In genomic region chr8:70598722-70599121, GRCm38 (mm10) we compare ENCODE assay signal across 9 mouse cellular contexts. TPM values are rescaled to one million over a fixed set of nuclear protein-coding genes. Genes with fewer than 3 reads are reported as not detected.
DNase-seq lines count a peak whose midpoint lies in the region; ATAC-seq lines count a peak whose summit lies in the region.
"Had no signal": no experiment of that assay in that cellular context is flagged by ENCODE, and none has a peak within 500 bp of the region (broad histone marks: within the 10 kb centered on the region; RNA-seq: fewer than 3 reads in every experiment).

No protein-coding gene starts in this region.

- H3K4me3 ChIP-seq in megakaryocyte, embryonic 14.5 days (replicated peaks): peak overlapping the region; percentile 18
- peak overlapping the region; percentile 54 for H3K4me3 ChIP-seq in limb, embryonic 10.5 days
- peak overlapping the region; percentile 46 for H3K4me3 ChIP-seq in stomach, embryonic 15.5 days (replicated peaks)

- ATAC-seq in frontal cortex, adult (ENCODE audit: low TSS enrichment): peak; percentile 1; the same call in 1 of the 2 replicates
- ATAC-seq in megakaryocyte, adult 5-6 weeks (ENCODE audit: poor library complexity, severe bottlenecking): no peak
- ATAC-seq in stomach, embryonic 15.5 days (ENCODE audit: insufficient read depth, low FRiP score, low read depth): no peak

- peaks cover 6% of the 10 kb centered on the region for H3K9me3 ChIP-seq in megakaryocyte, embryonic 14.5 days
- H3K9me3 ChIP-seq in limb, embryonic 10.5 days (replicated peaks): peaks cover 2% of the 10 kb centered on the region
- no peaks in the 10 kb centered on the region for H3K9me3 ChIP-seq in stomach, embryonic 15.5 days

- H3K27ac ChIP-seq in limb, embryonic 10.5 days: peak overlapping the region; percentile 88
- 0 out of 2 replicates have a peak overlapping the region, but pooled peaks have one; percentile 22 for H3K27ac ChIP-seq in stomach, embryonic 15.5 days

- peak overlapping the region; percentile 78 for H3K4me2 ChIP-seq in stomach, embryonic 15.5 days

- no peak overlapping the region for H3K9ac ChIP-seq in stomach, embryonic 15.5 days

- DNase-seq in frontal cortex, postnatal 36 days (ENCODE audit: low spot score in 2 of 2): no peak
- DNase-seq in limb, embryonic 10.5 days (ENCODE audit: low spot score): peak; percentile 71
- DNase-seq in cerebellum, postnatal 10 days: no peak
- DNase-seq in right cerebral cortex, postnatal 36 days (ENCODE audit: low spot score in 2 of 2): no peak

- H3K4me1 ChIP-seq in megakaryocyte, embryonic 14.5 days: peaks cover 83% of the 10 kb centered on the region
- peaks cover 86% of the 10 kb centered on the region for H3K4me1 ChIP-seq in limb, embryonic 10.5 days
- H3K4me1 ChIP-seq in stomach, embryonic 15.5 days: peaks cover 58% of the 10 kb centered on the region

- 17% methylated on average over 10 of the region's 10 CpGs for WGBS in limb, embryonic 10.5 days
- WGBS in stomach, embryonic 15.5 days: 24% methylated on average over 10 of the region's 10 CpGs

- peaks cover 87% of the 10 kb centered on the region for H3K36me3 ChIP-seq in megakaryocyte, embryonic 14.5 days (replicated peaks; ENCODE audit: low read length)
- H3K36me3 ChIP-seq in limb, embryonic 10.5 days: peaks cover 77% of the 10 kb centered on the region
- peaks cover 18% of the 10 kb centered on the region for H3K36me3 ChIP-seq in stomach, embryonic 15.5 days

- H3K27me3 ChIP-seq in megakaryocyte, embryonic 14.5 days (replicated peaks): no peaks in the 10 kb centered on the region
- H3K27me3 ChIP-seq in limb, embryonic 10.5 days (ENCODE audit: low read depth, poor library complexity, severe bottlenecking): no peaks in the 10 kb centered on the region
- no peaks in the 10 kb centered on the region for H3K27me3 ChIP-seq in stomach, embryonic 15.5 days (replicated peaks)

RNA-seq across cellular contexts. Expression of gene Isyna1, which starts 4.5 kb away (rescaled TPM):
- 165 and 201 TPM in 2 replicates for polyA plus RNA-seq in megakaryocyte, embryonic 14.5 days (2012; ENCODE audit: insufficient read depth, low replicate concordance)
- total RNA-seq in megakaryocyte, adult 5-6 weeks (2015): 11.8 and 11.9 TPM in 2 replicates
- 13.9 and 15.7 TPM in 2 replicates for total RNA-seq in megakaryocyte, adult 5-6 weeks (2017)
- 214 and 225 TPM in 2 replicates for polyA plus RNA-seq in limb, embryonic 10.5 days (2016; fragmentation: Nextera tagmentation; extraction: Ambion mirVana)
- polyA plus RNA-seq in stomach, embryonic 15.5 days (2015; fragmentation: Nextera tagmentation; extraction: Ambion mirVana): 127 and 133 TPM in 2 replicates

RNA-seq across cellular contexts. Expression of gene Ssbp4, which starts 9.9 kb away (rescaled TPM):
- 1,561 and 3,509 TPM in 2 replicates for polyA plus RNA-seq in megakaryocyte, embryonic 14.5 days (2012; ENCODE audit: insufficient read depth, low replicate concordance)
- total RNA-seq in megakaryocyte, adult 5-6 weeks (2015): 35.7 and 38.2 TPM in 2 replicates
- total RNA-seq in megakaryocyte, adult 5-6 weeks (2017): 61.3 and 76.1 TPM in 2 replicates
- 164 and 182 TPM in 2 replicates for polyA plus RNA-seq in limb, embryonic 10.5 days (2016; fragmentation: Nextera tagmentation; extraction: Ambion mirVana)
- 104 and 117 TPM in 2 replicates for polyA plus RNA-seq in stomach, embryonic 15.5 days (2015; fragmentation: Nextera tagmentation; extraction: Ambion mirVana)

RNA-seq across cellular contexts. Expression of gene Lrrc25, which starts 17.2 kb away (rescaled TPM):
- 19.0 and 34.7 TPM in 2 replicates for polyA plus RNA-seq in megakaryocyte, embryonic 14.5 days (2012; ENCODE audit: insufficient read depth, low replicate concordance)
- total RNA-seq in megakaryocyte, adult 5-6 weeks (2015): 62.2 and 64.6 TPM in 2 replicates
- 29.3 and 33.8 TPM in 2 replicates for total RNA-seq in megakaryocyte, adult 5-6 weeks (2017)
- 0.38 and 0.64 TPM in 2 replicates for polyA plus RNA-seq in limb, embryonic 10.5 days (2016; fragmentation: Nextera tagmentation; extraction: Ambion mirVana)
- polyA plus RNA-seq in stomach, embryonic 15.5 days (2015; fragmentation: Nextera tagmentation; extraction: Ambion mirVana): 3.7 and 3.9 TPM in 2 replicates

RNA-seq across cellular contexts. Expression of gene Gdf15, which starts 33.5 kb away (rescaled TPM):
- 2.5 and 4.5 TPM in 2 replicates for polyA plus RNA-seq in megakaryocyte, embryonic 14.5 days (2012; ENCODE audit: insufficient read depth, low replicate concordance)
- not detected in 2 replicates for total RNA-seq in megakaryocyte, adult 5-6 weeks (2015)
- not detected in 2 replicates for total RNA-seq in megakaryocyte, adult 5-6 weeks (2017)
- not detected in 2 replicates for polyA plus RNA-seq in limb, embryonic 10.5 days (2016; fragmentation: Nextera tagmentation; extraction: Ambion mirVana)
- 0.95 and 1.4 TPM in 2 replicates for polyA plus RNA-seq in stomach, embryonic 15.5 days (2015; fragmentation: Nextera tagmentation; extraction: Ambion mirVana)
- total RNA-seq: common myeloid progenitor, adult 5-6 weeks had no signal

RNA-seq across cellular contexts. Expression of gene Ell, which starts 59.5 kb away (rescaled TPM):
- 58.8 and 65.3 TPM in 2 replicates for polyA plus RNA-seq in megakaryocyte, embryonic 14.5 days (2012; ENCODE audit: insufficient read depth, low replicate concordance)
- total RNA-seq in megakaryocyte, adult 5-6 weeks (2015): 9.3 and 12.5 TPM in 2 replicates
- total RNA-seq in megakaryocyte, adult 5-6 weeks (2017): 11.1 and 11.9 TPM in 2 replicates
- 20.9 and 26.1 TPM in 2 replicates for polyA plus RNA-seq in limb, embryonic 10.5 days (2016; fragmentation: Nextera tagmentation; extraction: Ambion mirVana)
- polyA plus RNA-seq in stomach, embryonic 15.5 days (2015; fragmentation: Nextera tagmentation; extraction: Ambion mirVana): 16.1 and 17.7 TPM in 2 replicates
